Mouse (Mus musculus) urinary bladder, postnatal 36 days (tissue): ENCODE measurements around the gene Ly6g5c.
A peak's percentile ranks its signal among the peaks of the same experiment; 100 is the strongest.

Experiments used
- DNase-seq, 2 experiments: peaks; one replicate each; pipeline ENCODE4 v3.0.0; 2022; ENCODE audit warnings: low spot score in 2 of 2, mixed read lengths in 1 of 2

The Ly6g5c gene

GRCm38 (mm10) chr17:35080710-35081109, 27.4 kb upstream of the Ly6g5c start:
- no peak for DNase-seq

GRCm38 (mm10) chr17:35082841-35083576, 25.1 kb upstream of the Ly6g5c start:
- no peak for DNase-seq

- DNase-seq: no peak
These were observed 24.1 kb upstream of the Ly6g5c start for GRCm38 (mm10) chr17:35083929-35084497.

- no peak for DNase-seq
These were observed 22.7 kb upstream of the Ly6g5c start, which contains the start of gene Ly6g6f for GRCm38 (mm10) chr17:35085208-35085865. Ly6g6f (minus strand) TSS chr17:35085610.

- DNase-seq: no peak
These were observed 19.9 kb upstream of the Ly6g5c start for GRCm38 (mm10) chr17:35088151-35088550.

GRCm38 (mm10) chr17:35088825-35089644, 19.0 kb upstream of the Ly6g5c start, which contains the start of gene Abhd16a:
Abhd16a (plus strand) TSS chr17:35089263.
- DNase-seq: peak; percentile 90 to 94

GRCm38 (mm10) chr17:35090166-35090932, 17.7 kb upstream of the Ly6g5c start:
- DNase-seq: no peak

- no peak for DNase-seq
These were observed 15.5 kb upstream of the Ly6g5c start for GRCm38 (mm10) chr17:35092403-35093198.

- DNase-seq: no peak
These were observed 13.4 kb upstream of the Ly6g5c start for GRCm38 (mm10) chr17:35094475-35095365.

- DNase-seq: no peak
These were observed 11.5 kb upstream of the Ly6g5c start for GRCm38 (mm10) chr17:35096597-35096996.

GRCm38 (mm10) chr17:35097164-35097655, 10.9 kb upstream of the Ly6g5c start:
- no peak for DNase-seq

- DNase-seq: no peak
These were observed 7.8 kb upstream of the Ly6g5c start for GRCm38 (mm10) chr17:35100196-35100765.

- no peak for DNase-seq
These were observed 6.9 kb upstream of the Ly6g5c start for GRCm38 (mm10) chr17:35101161-35101560.

- no peak for DNase-seq
These were observed 5.8 kb upstream of the Ly6g5c start for GRCm38 (mm10) chr17:35102299-35102698.

- DNase-seq: no peak
These were observed 4.8 kb upstream of the Ly6g5c start for GRCm38 (mm10) chr17:35103221-35103690.

GRCm38 (mm10) chr17:35104079-35104478, 4.0 kb upstream of the Ly6g5c start:
- no peak for DNase-seq

- no peak for DNase-seq
These were observed 3.3 kb upstream of the Ly6g5c start for GRCm38 (mm10) chr17:35104754-35105153.

- peak in 1 of 2 experiments; percentile 34 for DNase-seq
These were observed 2.2 kb upstream of the Ly6g5c start for GRCm38 (mm10) chr17:35105740-35106389.
